Mouse (Mus musculus) G1E (cell line): Measurements from ENCODE around the gene Foxk1.

Source experiments
- CTCF ChIP-seq: IDR thresholded peaks from 2 replicates; pipeline ENCODE4 v1.5.1; 2012; ENCODE audit warnings: low read depth, low read length, inconsistent platforms, mixed read lengths
- GATA1 ChIP-seq: IDR thresholded peaks from 2 replicates; pipeline ENCODE4 v1.6.1; 2012; ENCODE audit warnings: borderline replicate concordance, low read length, inconsistent platforms, mixed read lengths
- POLR2AphosphoS5 ChIP-seq: IDR thresholded peaks from 2 replicates; pipeline ENCODE4 v1.6.1; 2012; ENCODE audit warnings: low read depth, low read length, inconsistent platforms; ENCODE audit not compliant: insufficient replicate concordance
- TAL1 ChIP-seq: conservative IDR thresholded peaks from 2 replicates; pipeline ENCODE4 v1.6.1; 2012; ENCODE audit warnings: low read depth, low read length, inconsistent platforms, mixed read lengths

GRCm38 (mm10) chr5:142443514-142443913 is 42.2 kb downstream of the Foxk1 start:
- TF ChIP-seq GATA1 (no peak), CTCF (no peak), TAL1 (no peak), POLR2AphosphoS5 (no peak)
